Mouse (Mus musculus): Measurements from ENCODE around the gene Vnn3. TPM values are rescaled to one million over a fixed set of nuclear protein-coding genes. Genes with fewer than 3 reads are reported as not detected.

The Vnn3 gene
- total RNA-seq, 1 experiment, result not detected

- H3K4me1 ChIP-seq (ENCODE audit: control insufficient read depth in 2 of 2, insufficient read depth in 2 of 2, low read length in 2 of 2, poor library complexity in 1 of 2), result peaks cover 6 to 15% of the 10 kb centered on the region in 2 experiments
- no peak for TF ChIP-seq CHD2 (IDR thresholded peaks at IDR 0.05; ENCODE audit: low read depth, low read length)
- no peak for DNase-seq (ENCODE audit: low read depth, low spot score)
- no peaks in the 10 kb centered on the region for H3K9me3 ChIP-seq (ENCODE audit: control insufficient read depth, insufficient read depth, low read depth, low read length)
- H3K36me3 ChIP-seq (ENCODE audit: control insufficient read depth, insufficient read depth, low read length, poor library complexity, severe bottlenecking), result no peaks in the 10 kb centered on the region
- in situ Hi-C loops (cut with MboI; ENCODE audit: low sequenced_read_pairs in 2 of 2, unreplicated experiment in 2 of 2), result loop anchor here (25.0 kb wide), 3 partner anchors 271 to 496 kb away; partner anchors contain the start of genes Taar8a (in 1 of the 2), Taar8b (in 1 of the 2), Taar8c (in 1 of the 2) and Taar9 (in 1 of the 2)
- no peak overlapping the region for H3K9ac ChIP-seq (ENCODE audit: insufficient read depth, low read depth, low read length, poor library complexity, severe bottlenecking)
- H3K27ac ChIP-seq (ENCODE audit: insufficient read depth, low read depth, low read length, poor library complexity, severe bottlenecking), result no peak overlapping the region
- H3K4me3 ChIP-seq (ENCODE audit: insufficient read depth in 1 of 2, low read depth in 1 of 2, low read length in 2 of 2, poor library complexity in 1 of 2, severe bottlenecking in 1 of 2), result no peak overlapping the region
Observed at GRCm38 (mm10) chr10:23816241-23816640, 35.0 kb upstream of the Vnn3 start.

GRCm38 (mm10) chr10:23826516-23826915 lies 24.7 kb upstream of the Vnn3 start:
- H3K36me3 ChIP-seq (ENCODE audit: control insufficient read depth, insufficient read depth, low read length, poor library complexity, severe bottlenecking), result no peaks in the 10 kb centered on the region
- no peak for TF ChIP-seq HCFC1 (IDR thresholded peaks at IDR 0.05; ENCODE audit: borderline replicate concordance, insufficient read depth, low read length)
- no peak for TF ChIP-seq ZNF384 (IDR thresholded peaks at IDR 0.05; ENCODE audit: low read depth, low read length)
- TF ChIP-seq MAFK (IDR thresholded peaks at IDR 0.05; ENCODE audit: insufficient read depth, low read depth, low read length), result no peak
- TF ChIP-seq ZC3H11A (IDR thresholded peaks at IDR 0.05; ENCODE audit: borderline replicate concordance, low read depth, low read length), result no peak
- TF ChIP-seq CHD2 (IDR thresholded peaks at IDR 0.05; ENCODE audit: low read depth, low read length), result no peak
- in situ Hi-C loops (cut with MboI; ENCODE audit: low sequenced_read_pairs in 2 of 2, unreplicated experiment in 2 of 2), result no loop called here
- H3K4me3 ChIP-seq (ENCODE audit: insufficient read depth in 1 of 2, low read depth in 1 of 2, low read length in 2 of 2, poor library complexity in 1 of 2, severe bottlenecking in 1 of 2), result no peak overlapping the region
- no peak overlapping the region for H3K27ac ChIP-seq (ENCODE audit: insufficient read depth, low read depth, low read length, poor library complexity, severe bottlenecking)
- no peak overlapping the region for H3K9ac ChIP-seq (ENCODE audit: insufficient read depth, low read depth, low read length, poor library complexity, severe bottlenecking)
- no peaks in the 10 kb centered on the region for H3K9me3 ChIP-seq (ENCODE audit: control insufficient read depth, insufficient read depth, low read depth, low read length)
- 0 out of 4 replicates have a peak, but pooled peaks cover 0 to 2% of the 10 kb centered on the region in 2 experiments for H3K4me1 ChIP-seq (ENCODE audit: control insufficient read depth in 2 of 2, insufficient read depth in 2 of 2, low read length in 2 of 2, poor library complexity in 1 of 2)
- DNase-seq (ENCODE audit: low read depth, low spot score), result no peak

GRCm38 (mm10) chr10:23836003-23836964 lies 15.0 kb upstream of the Vnn3 start:
- no peak overlapping the region for H3K9ac ChIP-seq (ENCODE audit: insufficient read depth, low read depth, low read length, poor library complexity, severe bottlenecking)
- no peak for DNase-seq (ENCODE audit: low read depth, low spot score)
- H3K36me3 ChIP-seq (ENCODE audit: control insufficient read depth, insufficient read depth, low read length, poor library complexity, severe bottlenecking), result no peaks in the 10 kb centered on the region
- in situ Hi-C loops (cut with MboI; ENCODE audit: low sequenced_read_pairs in 2 of 2, unreplicated experiment in 2 of 2), result no loop called here
- H3K27ac ChIP-seq (ENCODE audit: insufficient read depth, low read depth, low read length, poor library complexity, severe bottlenecking), result no peak overlapping the region
- peaks cover 0 to 2% of the 10 kb centered on the region in 2 experiments; a peak in 2 of 4 replicates for H3K4me1 ChIP-seq (ENCODE audit: control insufficient read depth in 2 of 2, insufficient read depth in 2 of 2, low read length in 2 of 2, poor library complexity in 1 of 2)
- no peak overlapping the region for H3K4me3 ChIP-seq (ENCODE audit: insufficient read depth in 1 of 2, low read depth in 1 of 2, low read length in 2 of 2, poor library complexity in 1 of 2, severe bottlenecking in 1 of 2)
- TF ChIP-seq MAFK (IDR thresholded peaks at IDR 0.05; ENCODE audit: insufficient read depth, low read depth, low read length), result no peak
- TF ChIP-seq HCFC1 (IDR thresholded peaks at IDR 0.05; ENCODE audit: borderline replicate concordance, insufficient read depth, low read length), result no peak
- no peak for TF ChIP-seq CHD2 (IDR thresholded peaks at IDR 0.05; ENCODE audit: low read depth, low read length)
- no peak for TF ChIP-seq ZC3H11A (IDR thresholded peaks at IDR 0.05; ENCODE audit: borderline replicate concordance, low read depth, low read length)
- no peaks in the 10 kb centered on the region for H3K9me3 ChIP-seq (ENCODE audit: control insufficient read depth, insufficient read depth, low read depth, low read length)

GRCm38 (mm10) chr10:23837115-23837514 lies 14.1 kb upstream of the Vnn3 start:
- Histone ChIP-seq H3K4me3 (ENCODE audit: insufficient read depth in 1 of 2, low read depth in 1 of 2, low read length in 2 of 2, poor library complexity in 1 of 2, severe bottlenecking in 1 of 2) (no peak overlapping the region), H3K4me1 (ENCODE audit: control insufficient read depth in 2 of 2, insufficient read depth in 2 of 2, low read length in 2 of 2, poor library complexity in 1 of 2) (peaks cover 0 to 2% of the 10 kb centered on the region in 2 experiments; a peak in 2 of 4 replicates), H3K27ac (ENCODE audit: insufficient read depth, low read depth, low read length, poor library complexity, severe bottlenecking) (no peak overlapping the region), H3K36me3 (ENCODE audit: control insufficient read depth, insufficient read depth, low read length, poor library complexity, severe bottlenecking) (no peaks in the 10 kb centered on the region), H3K9me3 (ENCODE audit: control insufficient read depth, insufficient read depth, low read depth, low read length) (no peaks in the 10 kb centered on the region), H3K9ac (ENCODE audit: insufficient read depth, low read depth, low read length, poor library complexity, severe bottlenecking) (no peak overlapping the region)
- TF ChIP-seq ZC3H11A (IDR thresholded peaks at IDR 0.05; ENCODE audit: borderline replicate concordance, low read depth, low read length), result no peak
- DNase-seq (ENCODE audit: low read depth, low spot score), result no peak
- in situ Hi-C loops (cut with MboI; ENCODE audit: low sequenced_read_pairs in 2 of 2, unreplicated experiment in 2 of 2), result no loop called here

Measured in ES-E14 (cell line).